Mouse (Mus musculus) heart, adult 2 months (tissue): ENCODE data around the gene Wdr83os. TPM values are rescaled to one million over a fixed set of nuclear protein-coding genes. Genes with fewer than 3 reads are reported as not detected.

Source experiments
- DNase-seq, 2 experiments: peaks; one replicate each; pipeline ENCODE4 v3.0.0; 2021
- H3K27ac ChIP-seq: fragments of 200-600 bp; 2 replicates; pipeline ENCODE4 v1.8.1; 2022
- H3K27me3 ChIP-seq: fragments of 200-500 bp; 2 replicates; pipeline ENCODE4 v1.6.1; 2012; ENCODE audit warnings: mild to moderate bottlenecking, low read length, inconsistent platforms, mixed read lengths; ENCODE audit not compliant: control insufficient read depth, insufficient read depth
- H3K36me3 ChIP-seq: fragments of 200-500 bp; 2 replicates; pipeline ENCODE4 v1.6.1; 2012; ENCODE audit warnings: low read length, inconsistent platforms; ENCODE audit not compliant: control insufficient read depth, insufficient read depth
- H3K4me1 ChIP-seq: fragments of 200-500 bp; 2 replicates; pipeline ENCODE4 v1.6.1; 2011; ENCODE audit warnings: low read length; ENCODE audit not compliant: control insufficient read depth, insufficient read depth
- H3K4me3 ChIP-seq: fragments of 200-600 bp; 2 replicates; pipeline ENCODE4 v1.8.1; 2022
- H3K79me2 ChIP-seq: fragments of 200-500 bp; replicated peaks from 2 replicates; pipeline ENCODE4 v1.6.1; 2012; ENCODE audit warnings: mild to moderate bottlenecking, inconsistent platforms, low read length, moderate library complexity, mixed read lengths; ENCODE audit not compliant: control insufficient read depth, insufficient read depth
- H3K9ac ChIP-seq: fragments of 200-500 bp; 2 replicates; pipeline ENCODE4 v1.6.1; 2012; ENCODE audit warnings: low read depth, mild to moderate bottlenecking, control low read depth, inconsistent platforms, low read length, mixed read lengths
- CTCF ChIP-seq: fragments of 200-600 bp; IDR thresholded peaks from 2 replicates; pipeline ENCODE4 v1.8.1; 2022; ENCODE audit warnings: antibody characterized with exemption, mild to moderate bottlenecking, moderate library complexity
- EP300 ChIP-seq: fragments of 200-500 bp; IDR thresholded peaks from 2 replicates; pipeline ENCODE4 v1.6.1; 2011; ENCODE audit warnings: low read depth, low read length, control low read depth; ENCODE audit not compliant: insufficient read depth
- POLR2A ChIP-seq: fragments of 200-500 bp; IDR thresholded peaks from 2 replicates; pipeline ENCODE4 v1.6.1; 2011; ENCODE audit warnings: mild to moderate bottlenecking, low read depth, low read length, control low read depth; ENCODE audit not compliant: insufficient read depth
- WGBS: fragments of 180-500 bp; shearing (Covaris S2); methylation state at CpG from one replicate; pipeline ENCODE4 v1.1.7; 2018; 5-methylcytosine and 5-hydroxymethylcytosine counted together
- intact Hi-C: fragments of 180-260 bp; cut with DNase I; formaldehyde crosslinking; loops from one replicate; pipeline ENCODE4 v1.15.1; 2025
- long read RNA-seq: library from polyadenylated mRNA; stranded (forward); transcript quantifications from one replicate; pipeline ENCODE4 v2.0.0, GENCODE M21; 2021
- polyA plus RNA-seq: library from polyadenylated mRNA; depleted of rRNA; stranded (reverse); fragments of >200 nt; gene quantifications from 2 replicates; pipeline ENCODE4 v1.2.3, GENCODE M21; 2012; rRNA removed
- total RNA-seq, 2 experiments: library from RNA; stranded (reverse); gene quantifications; 2 replicates each; pipeline ENCODE4 v1.2.3; 2021

Wdr83os gene
- total RNA-seq, result 10 to 100 TPM; 39.0 to 41.4 TPM
- 99.3 and 108 TPM in 2 replicates for polyA plus RNA-seq
- long read RNA-seq, transcript Wdr83os-201 (4 exons, 922 nt), result major isoform, 18 of 20 reads
- long read RNA-seq, partial matches to known transcripts, result 0 of 20 reads
- long read RNA-seq, other reads (novel, unspliced or antisense), result 0 of 20 reads

DNA sequence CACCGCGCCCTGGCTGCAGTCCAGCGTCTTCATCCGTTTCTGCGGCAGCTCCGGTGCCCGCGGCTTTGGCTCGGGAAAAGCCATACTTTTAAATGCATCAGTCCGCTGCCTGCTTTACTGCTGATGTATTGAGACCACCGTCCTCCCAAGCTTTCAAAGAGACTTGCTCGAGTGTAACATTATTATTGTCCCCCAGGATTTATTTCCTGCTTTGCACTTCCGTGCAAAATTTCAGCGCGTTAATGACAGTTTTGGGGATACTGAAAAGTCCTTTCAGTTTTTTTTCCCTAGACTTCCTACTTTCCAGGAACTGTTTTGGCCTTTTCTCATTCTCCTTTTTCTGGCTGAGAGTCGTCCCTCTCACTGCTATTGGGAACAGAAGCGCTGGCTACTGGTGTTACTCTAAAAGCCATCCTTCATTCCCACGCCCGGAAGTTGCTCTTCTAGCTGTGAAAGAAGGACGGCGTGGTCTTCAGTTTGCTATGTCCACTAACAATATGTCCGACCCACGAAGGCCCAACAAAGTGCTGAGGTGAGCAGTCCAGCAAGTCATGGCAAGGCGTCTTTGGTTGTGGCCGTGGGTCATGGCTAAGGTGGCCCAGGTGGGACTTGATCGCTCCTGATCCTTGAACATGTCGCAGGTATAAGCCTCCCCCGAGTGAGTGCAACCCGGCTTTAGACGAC lies at the start of gene Wdr83os:
TSS of gene Wdr83os (plus strand) at position 209 of the 684 bp plus-strand sequence.
- Histone ChIP-seq H3K27me3 (no peaks in the 10 kb centered on the region), H3K27ac (peak within 1 kb of the TSS; percentile 81), H3K36me3 (no peaks in the 10 kb centered on the region), H3K9ac (peak within 1 kb of the TSS; percentile 94), H3K4me3 (peak within 1 kb of the TSS; percentile 99), H3K4me1 (peaks cover 11% of the 10 kb centered on the region), H3K79me2 (peaks cover 3% of the 10 kb centered on the region; the same call in 1 of the 2 replicates)
- WGBS, result under 1% methylated on average over 30 of the region's 30 CpGs
- no peak for TF ChIP-seq EP300
- no peak for TF ChIP-seq CTCF
- TF ChIP-seq POLR2A, result no peak; the same call in 1 of the 2 replicates
- intact Hi-C loops, result loop anchor here (5.0 kb wide), 3 partner anchors 37 to 423 kb away; partner anchors contain the start of genes Orc6 and Vps35
- DNase-seq, result peak; percentile 68 to 69

DNA sequence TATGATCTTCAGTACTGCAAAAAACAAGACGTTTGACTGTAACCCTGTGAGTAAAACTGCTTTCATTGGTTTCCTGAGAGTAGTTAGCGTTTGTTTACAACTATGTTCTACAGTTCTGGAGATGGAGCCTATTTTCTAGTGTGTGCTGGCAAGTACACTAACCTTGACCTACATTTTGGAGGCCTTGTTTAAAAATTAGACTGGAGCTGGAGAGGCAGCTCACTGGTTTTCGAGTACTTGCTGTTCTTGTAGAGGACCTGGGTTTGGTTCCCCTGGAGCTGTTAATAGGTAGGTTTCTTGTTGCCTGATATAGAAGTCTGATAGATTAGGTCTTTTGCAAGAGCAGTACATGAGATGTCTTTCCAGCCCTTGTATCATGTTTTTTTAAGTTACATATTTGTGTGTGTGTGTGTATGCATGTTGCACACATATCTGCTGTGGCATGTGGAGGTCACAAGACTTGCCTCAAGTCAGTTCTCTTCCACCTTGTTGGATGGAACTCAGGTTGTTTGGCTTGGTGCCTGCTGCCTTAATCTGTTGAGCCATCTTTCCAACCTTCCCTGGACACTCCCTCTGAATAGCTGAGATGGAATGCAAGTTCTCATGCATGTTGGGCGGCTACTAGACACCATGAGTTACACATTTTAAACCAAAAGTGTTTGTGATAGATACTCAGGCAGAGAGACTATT lies 47.8 kb upstream of the Wdr83os start:
- H3K4me1 ChIP-seq, result peaks cover 11% of the 10 kb centered on the region
- no peaks in the 10 kb centered on the region for H3K27me3 ChIP-seq
- peaks cover 9% of the 10 kb centered on the region for H3K36me3 ChIP-seq
- H3K4me3 ChIP-seq, result no peak overlapping the region
- TF ChIP-seq EP300 (no peak), CTCF (no peak), POLR2A (no peak)
- peaks cover 3% of the 10 kb centered on the region; the same call in 1 of the 2 replicates for H3K79me2 ChIP-seq
- H3K27ac ChIP-seq, result peak overlapping the region; percentile 67
- no peak overlapping the region for H3K9ac ChIP-seq
- intact Hi-C loops, result no loop called here
- DNase-seq, result no peak
- 61% methylated on average over 4 of the region's 4 CpGs for WGBS

DNA sequence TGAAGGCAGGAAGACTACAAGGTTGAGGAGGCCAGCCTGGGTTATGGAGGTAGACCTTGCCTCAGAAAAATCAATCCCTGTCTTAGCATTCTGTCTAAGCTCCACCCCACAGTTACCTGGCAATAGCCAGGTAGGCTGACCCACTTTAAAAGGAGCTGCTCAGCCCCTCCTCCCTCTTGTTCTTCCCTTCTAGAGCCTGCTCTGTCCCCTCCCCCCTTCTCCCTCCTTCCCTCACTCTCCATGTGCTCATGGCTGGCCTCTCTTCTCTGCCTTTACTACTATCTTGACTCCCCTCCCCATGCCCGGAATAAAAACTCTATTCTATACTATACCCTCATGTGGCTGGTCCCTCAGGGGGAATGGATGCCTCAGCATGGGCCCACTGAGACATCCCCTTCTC lies 46.7 kb upstream of the Wdr83os start:
- peaks cover 7% of the 10 kb centered on the region for H3K4me1 ChIP-seq
- no peak overlapping the region for H3K9ac ChIP-seq
- H3K36me3 ChIP-seq, result peaks cover 9% of the 10 kb centered on the region
- TF ChIP-seq CTCF, result no peak
- no peak for TF ChIP-seq POLR2A
- TF ChIP-seq EP300, result no peak
- H3K27ac ChIP-seq, result no peak overlapping the region
- no peaks in the 10 kb centered on the region for H3K79me2 ChIP-seq
- no peak overlapping the region for H3K4me3 ChIP-seq
- DNase-seq, result no peak
- no peaks in the 10 kb centered on the region for H3K27me3 ChIP-seq
- intact Hi-C loops, result no loop called here
- WGBS, result 65% methylated on average over 1 of the region's 1 CpGs

DNA sequence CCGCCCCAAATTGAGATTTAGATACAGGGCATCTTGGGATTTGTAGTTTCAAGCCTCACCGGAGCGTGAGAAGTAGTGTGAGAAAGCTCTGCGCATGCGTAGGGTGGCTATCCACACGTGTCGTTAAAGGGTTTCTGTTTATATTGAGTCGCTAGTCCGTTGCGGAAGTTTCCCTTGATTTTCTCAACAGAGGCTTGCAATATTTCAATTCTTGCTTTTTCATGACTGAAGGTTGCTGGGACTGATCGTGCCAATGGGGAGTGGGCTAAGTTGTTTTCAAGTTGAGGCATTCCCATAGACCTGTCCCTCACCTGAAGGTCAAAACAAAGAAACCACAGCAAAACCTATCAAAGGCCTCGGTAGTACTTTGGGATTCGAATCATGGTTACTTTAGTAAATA lies 45.8 kb upstream of the Wdr83os start:
- peak overlapping the region; percentile 32 for H3K4me3 ChIP-seq
- WGBS, result 2% methylated on average over 13 of the region's 13 CpGs
- no peaks in the 10 kb centered on the region for H3K79me2 ChIP-seq
- peaks cover 7% of the 10 kb centered on the region for H3K4me1 ChIP-seq
- H3K36me3 ChIP-seq, result peaks cover 9% of the 10 kb centered on the region
- peak overlapping the region; percentile 96 for H3K27ac ChIP-seq
- peak; percentile 64; the same call in 1 of the 2 replicates for TF ChIP-seq POLR2A
- TF ChIP-seq CTCF, result no peak
- TF ChIP-seq EP300, result no peak
- peak overlapping the region; percentile 48; the same call in 1 of the 2 replicates for H3K9ac ChIP-seq
- intact Hi-C loops, result loop anchor here (5.0 kb wide), 1 partner anchor 38 kb away; the partner anchor contains the start of gene Dhps
- H3K27me3 ChIP-seq, result no peaks in the 10 kb centered on the region
- DNase-seq, result peak; percentile 49 to 77

DNA sequence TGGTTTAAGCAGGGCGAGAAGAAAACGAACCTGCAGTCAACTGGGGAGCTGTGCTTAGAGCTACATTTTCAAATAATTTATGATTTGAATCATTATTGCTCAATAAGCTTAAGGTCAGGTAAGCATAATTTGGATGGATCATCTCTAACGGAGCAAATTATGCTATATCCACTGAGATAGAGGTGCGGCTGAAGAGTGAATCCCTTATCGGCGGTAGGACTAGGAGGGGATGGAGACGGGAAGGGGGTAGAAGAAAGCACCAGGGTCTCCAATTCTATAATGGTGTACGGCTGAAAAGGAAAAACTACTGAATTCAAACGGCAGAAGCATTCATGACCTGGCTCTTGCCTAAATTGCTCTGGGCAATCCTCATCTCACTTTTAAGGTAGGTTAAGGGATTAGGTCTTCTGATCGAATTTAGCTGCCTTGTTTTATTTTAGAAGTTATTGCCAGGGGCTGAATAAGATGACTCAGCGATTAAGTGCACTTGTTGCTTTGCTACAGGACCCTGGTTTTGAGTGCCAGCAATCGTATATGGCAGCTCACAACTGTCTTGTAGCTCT lies 45.3 kb upstream of the Wdr83os start:
- Histone ChIP-seq H3K9ac (peak overlapping the region; percentile 83), H3K27me3 (no peaks in the 10 kb centered on the region), H3K27ac (peak overlapping the region; percentile 96), H3K4me1 (peaks cover 7% of the 10 kb centered on the region), H3K4me3 (peak overlapping the region; percentile 76), H3K36me3 (peaks cover 9% of the 10 kb centered on the region), H3K79me2 (no peaks in the 10 kb centered on the region; the same call in 1 of the 2 replicates)
- no peak for DNase-seq
- 5% methylated on average over 12 of the region's 12 CpGs for WGBS
- no peak; the same call in 1 of the 2 replicates for TF ChIP-seq POLR2A
- TF ChIP-seq EP300, result no peak
- no peak for TF ChIP-seq CTCF
- intact Hi-C loops, result loop anchor here (5.0 kb wide), 1 partner anchor 37 kb away; the partner anchor contains the start of gene Dhps
